Mouse (Mus musculus) liver (tissue): ENCODE data around the gene Muc4.

Experiments
- DNase-seq: peaks from one replicate; pipeline ENCODE4 v3.0.0-alpha.2; 2020; ENCODE audit warnings: mixed read lengths

Muc4 gene

GRCm38 (mm10) chr16:32728730-32729129 lies 7.0 kb upstream of the Muc4 start:
- DNase-seq = no peak

DNA sequence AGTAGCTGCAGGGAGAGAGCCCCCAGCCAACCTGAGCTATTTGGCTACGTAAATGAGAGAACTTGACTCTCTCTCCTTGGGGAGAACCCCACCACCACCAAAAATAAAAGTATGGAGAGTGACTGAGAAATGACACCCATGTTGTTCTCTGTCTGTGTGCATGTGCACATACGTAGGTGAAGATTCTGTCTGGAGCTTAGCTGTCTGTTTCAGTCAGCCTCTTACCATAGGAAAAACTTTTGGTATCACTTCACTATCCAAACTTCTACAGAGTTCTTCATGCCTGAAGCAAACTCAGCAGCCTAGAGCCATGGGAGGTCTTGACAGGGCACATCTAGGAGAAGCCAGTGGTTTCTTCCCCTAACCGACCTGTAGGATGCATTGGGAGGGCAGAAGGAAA lies 2.5 kb upstream of the Muc4 start:
- DNase-seq = no peak

DNA sequence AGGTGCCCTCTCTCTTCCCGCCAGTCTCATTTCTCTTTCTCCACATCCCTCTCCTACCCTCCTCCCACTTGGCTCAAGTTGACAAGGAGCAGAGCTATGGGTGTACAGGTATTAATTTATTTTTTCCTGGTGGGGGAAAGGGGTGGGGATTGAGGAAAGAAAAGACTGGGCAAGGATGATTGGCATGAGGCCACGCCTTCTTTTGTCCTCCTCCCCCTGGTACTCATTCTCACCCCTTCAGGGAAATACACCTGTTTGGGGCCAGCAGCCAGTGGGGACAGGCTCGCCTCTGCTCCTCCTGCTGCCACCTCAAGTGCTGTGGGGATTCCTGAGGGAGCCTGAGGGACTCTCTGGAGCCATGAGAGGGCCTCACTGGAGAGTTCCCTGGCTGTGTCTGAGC lies 336 bp downstream of the Muc4 start:
- DNase-seq = no peak

DNA sequence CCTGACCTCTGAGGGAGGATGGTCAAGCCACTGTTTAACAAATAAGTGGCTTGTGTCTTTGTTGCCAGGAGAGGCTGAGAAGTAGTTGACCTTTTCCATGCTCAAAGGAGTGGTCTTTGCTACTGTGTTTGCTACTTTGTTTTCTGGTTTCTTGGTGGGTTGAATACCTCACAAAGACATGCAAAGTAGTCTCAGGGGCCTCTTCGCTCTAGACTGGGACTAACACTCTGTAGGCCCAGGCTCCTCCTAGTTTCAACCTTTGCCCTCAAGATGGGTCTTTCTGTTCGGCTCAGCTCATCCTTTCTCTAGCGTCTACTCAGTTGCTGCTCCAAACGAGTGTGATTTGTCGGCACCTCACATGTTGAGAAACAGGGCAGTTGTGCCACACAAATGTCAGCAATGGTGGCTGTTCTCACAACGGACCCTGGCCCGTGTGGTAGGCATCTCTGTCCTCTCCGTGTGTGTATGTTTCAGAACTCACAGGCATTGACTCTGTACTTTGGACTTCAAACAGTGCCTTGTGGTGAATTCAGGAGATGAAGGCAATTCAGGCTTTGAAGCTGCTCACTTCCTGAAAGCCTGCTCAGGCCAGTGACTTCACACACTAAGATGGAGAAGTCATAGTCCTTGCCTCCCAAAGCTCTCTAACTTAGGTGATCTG lies 4.4 kb downstream of the Muc4 start:
- DNase-seq = no peak

GRCm38 (mm10) chr16:32741366-32741765 lies 5.7 kb downstream of the Muc4 start:
- no peak for DNase-seq

DNA sequence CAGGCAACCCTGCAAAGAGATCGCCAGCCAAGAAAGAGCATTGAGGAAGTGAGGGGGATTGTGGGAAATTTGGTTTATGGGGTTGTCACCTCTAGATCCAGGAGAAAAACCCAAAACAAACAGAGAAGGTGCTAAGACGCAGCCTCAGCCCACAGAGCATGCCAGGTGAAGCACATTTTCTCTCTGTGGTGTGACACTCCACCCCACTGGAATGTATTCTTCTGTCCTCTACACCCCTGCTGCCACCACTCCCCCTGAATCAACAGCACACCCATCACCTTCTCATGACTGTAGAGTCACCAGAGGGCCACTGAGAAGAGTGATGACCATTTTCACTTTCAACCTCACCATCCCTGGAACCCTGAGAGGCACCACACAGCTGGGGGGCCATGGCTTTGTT lies 7.0 kb downstream of the Muc4 start:
- DNase-seq = no peak

- DNase-seq = no peak
Observed at GRCm38 (mm10) chr16:32745852-32746251, 10.2 kb downstream of the Muc4 start.

DNA sequence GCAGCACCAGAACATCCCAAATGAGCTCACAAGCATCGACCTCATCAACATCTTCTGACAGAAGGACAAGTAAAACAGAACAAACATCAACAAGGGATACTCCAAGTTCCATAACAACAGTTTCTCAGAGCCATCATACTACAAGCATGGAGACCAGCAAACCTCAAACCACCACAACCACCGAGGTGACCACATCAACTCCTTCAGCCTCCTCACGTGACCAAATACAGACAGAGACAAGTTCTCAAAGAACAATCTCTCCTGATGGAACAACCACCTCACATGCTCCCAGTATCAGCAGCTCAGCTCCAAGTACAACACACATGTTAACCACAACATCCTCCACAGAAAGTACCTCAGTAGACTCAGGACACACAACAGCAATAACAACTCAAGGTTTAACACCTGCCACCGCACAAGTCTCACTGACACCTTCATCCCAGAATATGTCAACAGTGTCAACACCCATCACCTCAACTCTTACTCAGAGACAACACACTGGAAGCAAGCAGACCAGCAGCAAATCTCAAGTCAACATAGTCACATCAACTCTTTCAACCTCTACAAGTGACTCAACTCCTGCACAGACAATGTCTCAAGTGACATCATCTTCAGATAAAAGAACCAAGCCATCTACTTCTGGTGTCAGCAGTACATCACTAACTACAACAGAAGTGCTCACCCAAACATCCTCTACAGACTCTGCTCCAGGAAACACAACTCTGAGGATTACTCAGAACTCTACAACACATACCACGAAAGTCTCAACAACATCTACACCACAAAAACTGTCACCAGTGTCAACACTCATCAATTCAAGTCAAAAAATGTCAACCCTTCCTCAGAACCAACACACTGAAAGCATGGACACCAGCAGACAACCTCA lies 14.8 kb downstream of the Muc4 start:
- no peak for DNase-seq

- no peak for DNase-seq
Observed at GRCm38 (mm10) chr16:32764550-32764949, 28.9 kb downstream of the Muc4 start.

DNA sequence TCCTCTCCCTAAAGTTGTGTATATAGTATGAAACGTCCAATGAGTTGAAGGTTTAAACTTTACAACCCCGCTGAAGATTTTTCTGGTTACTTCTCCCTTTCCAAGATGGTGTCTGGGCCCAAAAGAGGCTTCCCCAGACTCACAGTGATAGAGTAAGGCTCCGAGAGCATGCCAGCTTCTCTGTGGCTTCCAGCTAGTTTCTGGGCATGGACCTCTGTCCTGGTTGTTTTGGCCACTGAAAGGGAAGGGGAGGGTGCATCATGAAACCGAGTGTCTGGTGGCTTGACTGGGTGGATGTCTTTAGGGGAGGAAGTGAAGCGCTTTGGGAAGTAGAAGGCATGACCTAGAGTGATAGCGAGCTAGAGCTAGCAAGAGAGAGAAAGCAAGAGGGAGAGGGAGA lies 29.3 kb downstream of the Muc4 start:
- DNase-seq = no peak

- peak; percentile 14 for DNase-seq
Observed at GRCm38 (mm10) chr16:32766904-32767303, 31.2 kb downstream of the Muc4 start.

GRCm38 (mm10) chr16:32776676-32777075 lies 41.0 kb downstream of the Muc4 start:
- DNase-seq = no peak

GRCm38 (mm10) chr16:32778956-32779355 lies 43.3 kb downstream of the Muc4 start:
- no peak for DNase-seq

GRCm38 (mm10) chr16:32783324-32784062 lies 47.8 kb downstream of the Muc4 start:
- no peak for DNase-seq

DNA sequence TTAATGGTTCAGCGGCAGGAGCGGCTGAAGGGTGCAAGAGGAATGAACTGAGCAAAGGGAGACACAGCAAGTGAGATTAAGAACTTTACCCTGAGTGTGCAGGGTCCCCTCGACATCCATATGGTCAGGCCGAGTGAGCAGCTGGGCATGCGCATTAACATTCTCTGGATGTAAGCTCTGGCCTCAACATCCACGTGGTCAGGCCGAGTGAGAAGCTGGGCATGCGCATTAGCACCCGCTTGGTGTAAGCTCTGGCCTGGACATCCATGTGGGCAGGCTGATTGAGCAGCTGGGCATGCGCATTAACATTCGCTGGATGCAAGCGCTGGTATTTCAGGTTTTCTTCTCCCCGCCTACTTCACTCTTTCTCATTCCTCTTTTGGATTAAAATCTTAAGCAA lies 49.2 kb downstream of the Muc4 start:
- DNase-seq = no peak

GRCm38 (mm10) chr16:32790056-32790455 lies 54.4 kb downstream of the Muc4 start:
- DNase-seq = no peak

- no peak for DNase-seq
Observed at GRCm38 (mm10) chr16:32795177-32795576, 59.5 kb downstream of the Muc4 start.

- no peak for DNase-seq
Observed at GRCm38 (mm10) chr16:32796676-32797425, 61.2 kb downstream of the Muc4 start.

DNA sequence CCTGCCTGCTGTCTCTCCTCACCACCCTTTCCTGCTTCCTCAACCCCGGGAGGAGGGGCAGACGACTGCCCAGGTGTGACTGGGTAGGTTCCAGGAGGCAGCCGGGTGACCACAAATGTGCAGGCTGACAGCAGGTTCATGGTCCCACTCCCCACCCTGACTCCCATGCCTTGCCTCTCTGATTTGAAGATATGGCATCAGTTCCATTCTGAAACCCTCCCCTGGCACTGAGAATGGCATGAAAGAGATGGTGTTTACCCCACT lies 61.7 kb downstream of the Muc4 start, which contains the start of gene Muc20:
Muc20 (minus strand) TSS at position 10 of the 264 bp plus-strand sequence.
- DNase-seq = no peak

DNA sequence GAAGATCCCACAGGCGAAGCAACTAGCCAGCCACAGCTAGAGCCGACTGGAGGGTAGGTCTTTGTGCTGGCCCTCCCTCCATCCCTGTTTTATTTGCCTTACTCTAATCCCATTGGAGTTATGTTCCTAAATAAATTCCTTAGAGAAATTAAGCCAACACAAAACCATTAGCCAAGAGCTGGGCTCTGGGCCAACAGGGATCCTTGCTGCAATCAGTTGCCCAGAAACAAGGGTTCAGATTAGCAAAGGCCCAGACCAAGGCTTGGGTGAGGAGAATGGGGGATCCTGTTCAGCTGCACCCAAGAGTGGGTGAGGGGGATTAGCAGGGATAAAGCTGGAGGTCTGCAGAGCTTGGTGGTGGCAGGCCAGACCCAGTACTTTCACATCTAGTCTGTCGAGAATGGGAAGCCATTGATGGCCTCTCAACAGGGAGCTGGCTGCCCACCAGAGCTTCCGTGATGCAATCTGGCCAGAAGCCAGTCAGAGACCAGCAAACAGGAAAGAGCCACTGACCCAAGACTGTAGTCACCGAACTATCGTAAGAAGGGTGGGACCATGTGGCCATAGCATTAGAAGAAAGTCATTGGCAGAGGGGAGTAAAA lies 67.7 kb downstream of the Muc4 start:
- DNase-seq = peak; percentile 14

- DNase-seq = no peak
Observed at GRCm38 (mm10) chr16:32803901-32804300, 68.2 kb downstream of the Muc4 start.

GRCm38 (mm10) chr16:32805151-32805550 lies 69.5 kb downstream of the Muc4 start:
- no peak for DNase-seq
